Mouse (Mus musculus) MN1 (cell line): ENCODE results near the gene Rapsn.

Experiments used
- DNase-seq: peaks from one replicate; pipeline ENCODE4 v3.0.0-alpha.2; 2016; ENCODE audit warnings: low spot score

Rapsn gene

DNA sequence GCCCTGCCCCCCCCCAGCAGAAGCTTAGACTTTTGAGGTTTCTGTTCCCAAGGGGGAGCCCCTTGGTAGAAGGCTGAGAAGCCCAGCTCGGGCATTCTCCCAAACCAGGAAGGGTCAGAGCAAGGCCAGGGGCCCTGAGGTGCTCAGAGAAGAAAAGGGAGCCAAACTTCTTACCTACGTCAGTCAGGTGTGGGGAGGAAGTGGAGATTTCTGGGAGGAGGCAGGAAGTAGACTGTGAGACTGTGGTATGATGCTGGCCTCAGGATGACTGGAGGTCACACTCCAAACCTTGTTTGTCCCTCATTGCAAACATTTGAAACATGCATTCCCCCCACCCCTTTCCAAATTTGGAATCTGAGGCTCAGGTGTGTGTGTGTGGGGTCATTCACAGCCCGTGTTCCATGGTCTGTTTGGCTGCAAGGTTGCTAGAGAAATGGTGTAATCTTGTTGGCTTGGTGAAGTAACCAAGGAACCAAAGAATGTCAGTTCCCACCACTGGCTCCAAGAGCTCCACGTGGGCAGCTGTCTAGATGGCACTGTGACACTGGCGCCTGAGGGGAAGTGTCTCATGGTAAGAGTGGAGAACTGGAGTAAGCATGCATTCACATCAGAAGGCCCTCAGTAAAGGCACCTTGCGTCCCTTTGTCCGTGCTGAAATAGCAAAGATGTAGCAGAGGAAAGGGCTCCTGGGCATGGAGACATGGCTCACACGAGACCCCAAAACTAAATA lies 45.5 kb downstream of the Rapsn start:
- no peak for DNase-seq

DNA sequence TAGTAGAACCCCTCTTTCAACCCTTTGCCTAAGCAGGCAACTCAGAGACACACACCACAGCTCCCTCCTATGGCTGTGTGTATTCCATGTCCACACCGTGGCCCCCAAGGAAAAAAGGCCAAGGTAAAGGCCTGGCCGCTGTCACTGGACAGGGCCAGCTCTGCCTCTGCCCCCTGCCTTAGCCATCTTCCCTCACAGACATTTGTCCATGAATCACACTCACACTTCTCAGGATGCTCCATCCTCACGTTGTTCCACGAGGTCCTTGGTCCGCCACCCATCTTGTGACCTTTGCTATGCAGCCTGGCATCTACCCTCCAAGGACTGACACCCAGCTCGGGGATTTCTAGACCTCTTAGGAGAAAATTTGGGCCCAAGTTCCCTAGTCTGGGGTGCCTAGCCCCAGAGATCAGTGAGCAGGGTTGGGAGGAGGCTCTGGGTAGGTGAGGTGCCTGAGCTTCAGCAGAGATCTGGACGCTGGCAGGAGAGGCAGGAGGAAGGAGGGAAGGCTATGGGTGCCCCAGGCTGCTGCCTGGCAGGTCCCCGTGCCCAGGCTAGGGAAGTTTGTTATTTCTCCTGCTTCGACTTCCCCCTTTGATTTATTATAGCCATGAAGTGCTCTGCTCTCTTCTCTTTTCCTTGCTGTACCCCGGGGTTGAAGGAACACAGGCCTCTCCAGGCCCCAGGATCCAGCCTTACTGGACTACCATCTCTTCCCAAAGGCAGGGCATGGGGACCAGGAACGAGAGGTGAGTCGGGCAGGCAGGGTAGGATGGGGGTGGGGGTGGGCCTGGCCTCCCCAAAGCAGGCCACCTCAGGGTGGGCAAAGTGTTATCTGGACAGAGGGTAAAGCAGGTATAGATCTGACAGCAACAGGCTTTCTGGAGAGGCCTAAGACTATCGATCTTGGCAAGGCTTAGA lies 46.6 kb downstream of the Rapsn start, which contains the start of gene Spi1:
Spi1 (plus strand) TSS at position 616 of the 921 bp plus-strand sequence.
- no peak for DNase-seq

DNA sequence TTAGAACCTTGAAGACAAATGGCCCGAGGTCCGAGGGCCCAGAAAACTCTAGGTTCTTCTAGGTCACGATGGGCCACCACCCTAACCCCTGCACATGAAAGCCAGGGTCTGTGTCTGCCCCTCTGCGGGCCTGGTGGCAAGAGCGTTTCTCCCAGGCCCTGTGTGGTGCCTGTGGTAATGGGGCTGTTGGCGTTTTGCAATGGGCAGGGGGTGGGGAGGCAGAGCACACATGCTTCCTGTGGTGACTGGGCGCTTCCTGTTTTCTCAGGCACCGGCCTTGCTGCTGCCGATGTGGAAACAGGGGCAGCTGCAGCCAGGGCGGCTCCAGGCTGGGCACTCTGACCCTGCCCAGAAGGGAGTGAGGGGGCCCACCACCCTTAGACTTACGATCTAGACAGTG lies 47.4 kb downstream of the Rapsn start:
- no peak for DNase-seq

GRCm38 (mm10) chr2:91083366-91083940 lies 48.0 kb downstream of the Rapsn start:
- DNase-seq = no peak

DNA sequence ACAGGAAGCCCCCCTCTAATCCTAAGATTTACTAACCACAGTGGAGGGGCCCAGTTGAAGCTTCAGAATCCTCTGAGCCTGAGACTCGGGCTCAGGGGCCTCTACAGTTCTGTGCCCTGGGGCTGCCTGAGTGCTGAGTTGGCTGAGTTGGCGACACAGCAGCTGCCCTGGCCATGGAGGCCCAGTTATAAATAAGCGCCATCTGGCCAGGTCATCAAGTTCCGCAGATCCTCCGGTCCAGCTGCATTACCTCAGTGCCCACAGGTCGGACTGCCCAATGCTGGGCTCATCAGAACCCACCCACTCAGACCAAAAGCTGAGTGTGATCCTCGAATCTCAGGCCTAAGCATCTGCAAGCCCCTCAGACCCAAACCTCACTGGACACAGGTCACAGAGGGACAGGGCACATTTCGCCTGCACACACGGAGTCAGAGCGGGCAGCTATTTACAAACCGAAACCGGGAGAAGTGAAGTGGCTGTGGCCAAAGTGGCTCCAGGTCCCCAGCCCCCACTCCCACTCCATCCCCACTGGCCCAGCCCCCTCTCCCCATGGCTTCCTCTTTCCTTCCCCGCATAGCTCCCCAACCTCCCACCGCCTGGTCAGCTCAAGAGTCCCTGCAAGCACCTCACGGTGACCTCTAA lies 48.9 kb downstream of the Rapsn start:
- no peak for DNase-seq

DNA sequence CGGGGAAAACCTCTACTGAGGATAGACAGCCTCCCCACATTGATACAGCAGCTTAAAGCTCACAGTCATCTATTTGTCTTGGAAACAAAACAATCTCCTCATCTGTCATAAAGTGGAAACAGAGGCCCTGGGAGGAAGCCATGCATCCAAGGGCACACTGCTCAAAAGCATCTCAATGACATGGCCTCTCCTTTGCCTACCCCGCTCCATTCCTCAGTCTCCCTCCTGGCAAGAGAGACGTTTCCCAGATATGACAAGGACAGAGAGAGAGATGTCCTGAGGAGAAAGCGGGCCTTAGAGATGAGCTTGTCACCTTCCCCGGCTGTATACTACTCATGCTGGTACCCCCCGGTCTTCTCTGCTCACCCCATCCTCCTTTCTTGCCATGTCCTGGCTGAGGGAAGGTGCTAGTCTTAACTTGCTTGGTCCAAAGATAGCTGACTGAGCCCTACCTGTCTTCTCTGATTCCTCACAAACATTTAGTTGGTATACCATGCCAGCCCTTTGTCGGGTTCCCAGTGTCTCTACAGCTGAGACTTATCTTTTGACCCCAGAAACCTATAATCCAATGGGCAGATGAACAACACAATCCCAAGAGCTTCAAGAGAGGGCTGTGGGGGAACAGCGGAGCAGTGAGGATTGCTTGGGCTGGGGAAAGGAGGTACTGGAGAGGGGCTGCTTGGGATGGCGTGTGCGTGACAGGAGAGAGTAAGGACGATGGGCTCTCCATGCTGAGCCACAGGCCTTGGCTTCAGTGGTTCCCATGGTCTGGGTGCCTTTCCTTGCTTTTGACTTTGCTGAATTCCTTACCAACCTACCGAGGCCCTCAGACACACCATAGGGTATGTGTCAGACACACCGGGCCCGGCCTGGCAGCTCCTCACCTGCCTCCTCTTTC lies 50.3 kb downstream of the Rapsn start:
- no peak for DNase-seq

DNA sequence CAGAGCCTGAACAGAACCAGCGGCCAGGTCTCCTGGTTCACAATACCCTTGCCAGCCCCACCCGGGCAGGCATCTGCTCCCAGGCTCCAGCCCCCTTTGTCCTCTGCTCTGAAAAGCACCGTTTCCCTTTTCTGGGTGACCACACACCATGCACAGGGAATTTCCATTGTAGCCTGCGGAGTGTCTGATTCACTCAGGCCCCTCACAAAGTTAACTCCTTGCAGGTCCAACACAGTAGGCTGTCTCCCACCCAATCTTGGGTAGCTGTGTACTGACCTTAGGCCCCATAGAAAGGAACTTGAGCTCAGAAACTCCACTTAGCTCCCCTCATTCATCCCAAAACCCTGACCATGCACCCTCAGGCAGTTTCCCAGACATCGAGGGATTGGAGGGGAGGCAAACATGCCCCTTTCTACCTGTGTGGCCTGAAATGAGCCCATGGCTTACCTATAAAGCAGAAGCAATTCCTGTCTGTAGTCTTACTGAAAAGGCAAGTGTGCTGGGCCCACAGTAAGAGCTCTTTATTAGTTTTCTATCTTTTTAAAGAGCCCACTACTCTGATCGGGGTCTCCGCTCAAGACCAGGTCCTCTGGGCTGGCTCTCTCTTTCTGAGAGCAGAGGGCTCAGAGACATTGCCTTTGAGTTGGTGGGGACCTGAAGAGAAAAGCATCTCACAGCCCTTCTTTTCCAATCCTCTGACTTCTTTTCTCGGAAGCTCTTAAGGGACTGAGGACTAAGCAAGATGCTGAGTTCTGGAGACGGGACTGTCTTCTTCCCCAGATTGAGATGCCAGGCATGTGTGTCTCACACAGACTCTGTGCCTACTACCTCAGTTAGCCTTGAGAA lies 51.2 kb downstream of the Rapsn start:
- DNase-seq = no peak

DNA sequence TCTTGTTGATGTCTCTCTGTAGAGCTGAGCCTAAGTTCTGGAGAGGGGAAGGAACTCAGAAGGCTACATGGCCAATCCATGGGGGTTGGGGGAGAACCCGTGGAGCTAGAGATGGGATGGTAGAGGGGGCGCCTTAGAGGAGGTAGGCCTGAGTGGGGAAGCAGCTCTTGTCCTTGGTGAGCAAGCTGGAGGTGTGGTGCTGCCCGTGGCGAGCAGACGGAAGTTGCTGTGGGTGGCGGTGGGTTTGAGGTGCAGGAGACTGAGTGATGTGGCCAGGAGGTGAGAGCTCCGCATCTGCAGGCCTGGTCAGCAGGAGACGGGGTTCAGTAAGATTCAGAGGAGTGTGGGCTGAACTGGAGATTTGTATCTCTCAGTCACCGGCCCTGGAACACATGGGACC lies 52.0 kb downstream of the Rapsn start:
- no peak for DNase-seq

- DNase-seq = no peak
Measured at GRCm38 (mm10) chr2:91088987-91089386, 53.6 kb downstream of the Rapsn start.

GRCm38 (mm10) chr2:91090208-91090607 lies 54.8 kb downstream of the Rapsn start:
- no peak for DNase-seq

- DNase-seq = no peak
Measured at GRCm38 (mm10) chr2:91090827-91091226, 55.4 kb downstream of the Rapsn start.
